Mouse (Mus musculus): ENCODE results near the gene Kcnq4. TPM values are rescaled to one million over a fixed set of nuclear protein-coding genes. Genes with fewer than 3 reads are reported as not detected.
A peak's percentile ranks its signal among the peaks of the same experiment; 100 is the strongest.

Kcnq4 gene
- polyA plus RNA-seq, 1 experiment from 2014 or later = 2.3 TPM

DNA sequence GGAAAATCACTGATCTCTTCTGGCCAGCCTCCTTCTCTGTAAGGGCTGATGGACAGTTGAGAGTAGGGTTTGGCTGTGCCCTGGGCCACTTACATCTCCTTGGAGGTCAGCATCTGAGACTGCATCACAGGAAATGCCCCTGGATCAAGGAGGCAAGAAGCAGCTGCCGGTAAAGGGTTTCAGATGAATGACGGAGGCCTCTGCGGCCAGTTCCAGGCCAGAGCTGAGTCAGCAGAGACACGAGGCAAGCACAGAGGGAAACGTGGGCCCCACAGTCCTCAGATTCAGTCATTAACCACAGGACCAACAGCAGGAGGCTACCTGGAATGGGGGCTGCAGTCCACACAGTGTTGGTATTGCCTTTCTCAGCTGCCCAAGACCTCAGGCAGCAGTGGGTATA is 29.3 kb downstream of the Kcnq4 start:
- peaks cover 9% of the 10 kb centered on the region; the same call in 1 of the 2 replicates for H3K27me3 ChIP-seq (replicated peaks)
- 21% methylated on average over 5 of the region's 5 CpGs for WGBS
- ATAC-seq = no peak
- H3K4me2 ChIP-seq (replicated peaks) = no peak overlapping the region
- H3K4me3 ChIP-seq (replicated peaks) = no peak overlapping the region
- peaks cover 11% of the 10 kb centered on the region; the same call in 1 of the 2 replicates for H3K4me1 ChIP-seq (replicated peaks)
- no peak overlapping the region for H3K27ac ChIP-seq
- H3K36me3 ChIP-seq = no peaks in the 10 kb centered on the region
- H3K9me3 ChIP-seq = no peaks in the 10 kb centered on the region
- H3K9ac ChIP-seq = no peak overlapping the region

DNA sequence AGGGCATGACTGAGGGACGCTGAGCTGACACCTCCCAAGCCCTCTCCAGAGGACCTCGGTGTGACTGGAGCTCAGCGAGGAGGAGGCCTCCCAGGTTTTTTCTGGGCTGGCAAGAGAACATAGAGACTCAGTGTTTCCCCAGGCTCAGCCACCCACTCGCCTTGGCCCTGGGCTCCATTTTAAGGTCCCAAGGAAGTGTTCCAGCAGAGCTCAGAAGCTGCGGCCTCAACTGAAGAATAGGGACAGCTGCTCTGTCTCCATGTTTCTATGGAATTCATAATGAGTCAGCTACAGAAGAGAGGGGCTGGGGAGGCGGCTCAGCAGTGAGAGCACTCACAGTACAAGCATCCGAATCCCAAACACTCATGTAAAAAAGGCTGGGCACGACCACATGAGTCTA is 30.8 kb downstream of the Kcnq4 start:
- no peaks in the 10 kb centered on the region for H3K9me3 ChIP-seq
- H3K9ac ChIP-seq = no peak overlapping the region
- H3K27me3 ChIP-seq (replicated peaks) = peaks cover 9% of the 10 kb centered on the region; the same call in 1 of the 2 replicates
- H3K4me3 ChIP-seq (replicated peaks) = no peak overlapping the region
- H3K27ac ChIP-seq = no peak overlapping the region
- no peak overlapping the region for H3K4me2 ChIP-seq (replicated peaks)
- ATAC-seq = no peak
- H3K4me1 ChIP-seq (replicated peaks) = peaks cover 11% of the 10 kb centered on the region; the same call in 1 of the 2 replicates
- no peaks in the 10 kb centered on the region for H3K36me3 ChIP-seq
- 59% methylated on average over 8 of the region's 8 CpGs for WGBS

DNA sequence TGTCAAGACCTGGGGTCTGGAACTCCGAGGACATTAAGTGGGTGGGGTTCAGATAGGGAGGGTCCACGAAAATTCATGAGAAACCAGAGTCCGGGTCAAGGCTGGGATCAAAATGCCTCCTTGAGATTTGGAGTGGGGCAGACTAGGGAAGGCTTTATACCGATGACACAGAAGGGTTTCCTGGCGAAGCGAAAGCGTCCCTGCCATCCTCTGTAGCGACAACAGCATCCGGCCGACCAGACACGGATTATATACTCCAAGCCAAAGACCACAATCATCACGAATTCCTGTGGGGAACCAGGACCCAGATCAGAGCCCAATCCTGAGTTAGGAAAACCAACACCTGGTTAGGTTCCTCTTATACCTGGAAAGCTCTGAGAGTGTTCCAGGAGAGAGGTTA is 31.6 kb downstream of the Kcnq4 start:
- no peaks in the 10 kb centered on the region for H3K9me3 ChIP-seq
- no peak overlapping the region; the same call in 1 of the 2 replicates for H3K9ac ChIP-seq
- peaks cover 9% of the 10 kb centered on the region; the same call in 1 of the 2 replicates for H3K27me3 ChIP-seq (replicated peaks)
- WGBS = 21% methylated on average over 12 of the region's 12 CpGs
- H3K27ac ChIP-seq = no peak overlapping the region
- H3K4me3 ChIP-seq (replicated peaks) = peak overlapping the region; percentile 32
- H3K4me2 ChIP-seq (replicated peaks) = peak overlapping the region; percentile 86
- H3K4me1 ChIP-seq (replicated peaks) = peaks cover 11% of the 10 kb centered on the region; the same call in 1 of the 2 replicates
- 0 out of 2 replicates have a peak, but pooled peaks have one; percentile 2 for ATAC-seq
- H3K36me3 ChIP-seq = no peaks in the 10 kb centered on the region

DNA sequence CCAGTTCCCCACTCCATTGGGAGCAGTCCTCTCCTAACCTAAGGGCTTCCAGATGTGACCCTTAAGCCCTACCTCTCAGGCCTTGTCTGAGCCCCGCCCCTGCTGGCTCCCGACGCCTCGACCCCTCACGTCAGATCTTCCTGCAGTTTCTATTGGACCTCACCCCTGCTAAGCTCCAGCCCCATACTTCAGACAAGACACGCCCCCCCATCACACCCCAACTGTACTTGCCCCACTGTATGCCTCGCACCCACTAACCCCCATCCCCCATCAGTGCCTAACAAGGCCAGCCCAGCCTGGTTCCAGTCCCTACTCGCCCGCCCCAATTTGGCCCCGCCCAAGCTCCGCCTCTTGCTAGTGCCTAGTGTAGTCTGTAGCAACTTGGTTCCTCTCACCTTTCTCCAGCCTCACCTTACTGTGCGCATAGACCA is 32.3 kb downstream of the Kcnq4 start:
- peak; percentile 89 for ATAC-seq
- H3K27me3 ChIP-seq (replicated peaks) = peaks cover 9% of the 10 kb centered on the region; the same call in 1 of the 2 replicates
- peak overlapping the region; percentile 86 for H3K4me2 ChIP-seq (replicated peaks)
- peaks cover 11% of the 10 kb centered on the region; the same call in 1 of the 2 replicates for H3K4me1 ChIP-seq (replicated peaks)
- H3K9ac ChIP-seq = no peak overlapping the region; the same call in 1 of the 2 replicates
- no peaks in the 10 kb centered on the region for H3K36me3 ChIP-seq
- peak overlapping the region; percentile 32 for H3K4me3 ChIP-seq (replicated peaks)
- H3K9me3 ChIP-seq = no peaks in the 10 kb centered on the region
- H3K27ac ChIP-seq = no peak overlapping the region
- WGBS = 1% methylated on average over 12 of the region's 12 CpGs

DNA sequence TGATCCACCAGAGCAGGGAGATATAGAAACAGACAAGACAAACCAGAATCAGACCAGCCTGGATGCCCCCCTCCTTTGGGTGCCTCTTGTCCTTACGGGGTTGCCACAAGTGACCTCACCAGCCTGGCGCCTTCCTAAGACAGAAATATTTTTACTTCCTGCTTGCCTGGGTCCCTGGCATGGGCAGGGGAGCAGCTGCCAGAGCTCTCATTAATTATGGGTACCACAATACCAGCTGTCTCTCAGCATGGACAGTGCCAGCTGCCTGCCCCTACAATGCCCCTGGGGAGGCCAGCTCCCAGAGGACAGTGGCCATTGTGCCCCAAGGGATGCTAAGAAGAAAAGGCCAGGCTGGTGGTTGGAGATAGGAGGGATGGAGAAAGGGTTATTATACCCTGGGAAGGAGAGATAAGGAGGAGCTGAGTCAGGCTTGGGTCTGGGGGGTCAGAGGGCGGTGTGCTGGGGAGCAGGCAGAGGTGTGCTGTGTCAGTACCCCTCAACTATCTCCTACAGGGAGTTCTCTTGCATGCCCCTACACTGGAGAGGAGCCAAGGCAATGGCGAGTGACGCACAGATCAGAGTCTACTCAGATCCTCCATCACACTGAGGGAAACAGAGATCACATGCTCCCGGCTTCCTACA is 34.4 kb downstream of the Kcnq4 start:
- Histone ChIP-seq H3K9me3 (no peaks in the 10 kb centered on the region), H3K36me3 (no peaks in the 10 kb centered on the region), H3K9ac (no peak overlapping the region), H3K27ac (no peak overlapping the region), H3K27me3 (replicated peaks) (peaks cover 9% of the 10 kb centered on the region; the same call in 1 of the 2 replicates), H3K4me2 (replicated peaks) (no peak overlapping the region), H3K4me1 (replicated peaks) (peaks cover 11% of the 10 kb centered on the region; the same call in 1 of the 2 replicates), H3K4me3 (replicated peaks) (no peak overlapping the region)
- 64% methylated on average over 6 of the region's 6 CpGs for WGBS
- ATAC-seq = no peak

DNA sequence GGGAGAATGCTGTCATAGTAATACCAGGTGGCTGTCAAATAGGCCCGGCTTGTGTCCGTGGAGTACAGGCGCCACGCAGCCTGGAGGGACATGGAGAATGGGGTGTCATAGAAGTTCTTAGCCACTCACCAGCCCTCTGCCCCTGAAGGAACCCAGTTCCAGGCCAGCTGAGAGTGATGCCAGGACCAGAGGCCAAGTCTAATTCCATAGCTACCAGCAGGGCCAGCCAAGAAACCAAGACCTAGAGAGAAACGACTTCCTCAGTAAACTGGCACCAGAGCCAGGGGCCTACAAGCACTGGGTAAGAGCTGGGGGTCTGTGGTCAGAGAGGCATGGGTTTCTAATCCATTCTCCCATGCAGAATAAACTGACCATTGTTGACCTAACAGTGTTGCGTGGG is 35.4 kb downstream of the Kcnq4 start:
- no peak overlapping the region for H3K4me2 ChIP-seq (replicated peaks)
- WGBS = 88% methylated on average over 6 of the region's 6 CpGs
- no peak overlapping the region for H3K4me3 ChIP-seq (replicated peaks)
- peaks cover 8% of the 10 kb centered on the region; the same call in 1 of the 2 replicates for H3K27me3 ChIP-seq (replicated peaks)
- H3K27ac ChIP-seq = no peak overlapping the region
- peaks cover 11% of the 10 kb centered on the region; the same call in 1 of the 2 replicates for H3K4me1 ChIP-seq (replicated peaks)
- H3K36me3 ChIP-seq = no peaks in the 10 kb centered on the region
- H3K9me3 ChIP-seq = no peaks in the 10 kb centered on the region
- ATAC-seq = no peak
- no peak overlapping the region for H3K9ac ChIP-seq

DNA sequence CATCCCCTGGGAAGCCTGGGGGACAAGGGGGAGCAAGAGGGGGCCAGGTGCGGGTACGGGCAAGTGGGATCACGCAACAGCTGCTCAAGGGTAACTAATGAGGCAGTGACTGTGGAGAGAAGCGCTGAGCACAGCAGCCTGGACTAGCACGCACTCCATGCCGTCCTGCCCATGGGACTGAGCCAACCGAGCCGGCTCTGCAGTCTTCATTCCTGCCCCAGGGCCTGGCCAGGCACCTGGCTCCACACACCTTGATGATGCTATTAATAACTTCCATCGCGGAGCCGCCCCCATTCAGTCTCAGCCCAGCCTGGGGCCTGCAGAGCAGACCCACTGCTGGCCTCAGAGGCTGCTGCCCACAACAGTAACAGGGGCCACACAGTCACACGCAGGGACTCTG is 36.2 kb downstream of the Kcnq4 start:
- 82% methylated on average over 12 of the region's 12 CpGs for WGBS
- no peak for ATAC-seq
- Histone ChIP-seq H3K4me3 (replicated peaks) (no peak overlapping the region), H3K9ac (no peak overlapping the region), H3K9me3 (no peaks in the 10 kb centered on the region), H3K4me2 (replicated peaks) (no peak overlapping the region), H3K36me3 (no peaks in the 10 kb centered on the region), H3K27me3 (replicated peaks) (peaks cover 1% of the 10 kb centered on the region; the same call in 1 of the 2 replicates), H3K4me1 (replicated peaks) (peaks cover 11% of the 10 kb centered on the region; the same call in 1 of the 2 replicates), H3K27ac (no peak overlapping the region)

DNA sequence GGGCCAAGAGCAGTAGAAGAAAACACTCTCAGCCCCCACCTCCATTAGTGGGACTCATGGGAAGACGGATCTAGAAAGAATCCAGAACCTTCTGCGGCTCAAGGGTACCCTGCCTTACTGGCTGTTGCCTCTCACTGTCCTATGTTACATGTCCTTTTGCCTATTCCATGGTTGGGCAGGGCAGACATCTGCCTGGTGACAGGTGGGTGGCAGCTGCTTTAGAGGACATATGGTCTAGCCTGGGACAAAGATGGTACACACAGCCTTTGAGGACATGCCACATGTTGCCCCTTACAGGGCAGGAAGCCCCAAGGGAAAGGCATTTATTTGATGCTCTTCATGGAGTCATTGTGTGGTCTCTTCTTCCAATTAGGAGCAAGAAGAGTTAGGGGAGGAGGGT is 45.9 kb downstream of the Kcnq4 start:
- Histone ChIP-seq H3K9me3 (no peaks in the 10 kb centered on the region), H3K9ac (no peak overlapping the region), H3K4me2 (replicated peaks) (no peak overlapping the region), H3K4me1 (replicated peaks) (peaks cover 3% of the 10 kb centered on the region; the same call in 1 of the 2 replicates), H3K27ac (no peak overlapping the region), H3K4me3 (replicated peaks) (no peak overlapping the region), H3K27me3 (replicated peaks) (peaks cover 6% of the 10 kb centered on the region), H3K36me3 (no peaks in the 10 kb centered on the region)
- WGBS = 88% methylated on average over 2 of the region's 2 CpGs
- ATAC-seq = no peak

DNA sequence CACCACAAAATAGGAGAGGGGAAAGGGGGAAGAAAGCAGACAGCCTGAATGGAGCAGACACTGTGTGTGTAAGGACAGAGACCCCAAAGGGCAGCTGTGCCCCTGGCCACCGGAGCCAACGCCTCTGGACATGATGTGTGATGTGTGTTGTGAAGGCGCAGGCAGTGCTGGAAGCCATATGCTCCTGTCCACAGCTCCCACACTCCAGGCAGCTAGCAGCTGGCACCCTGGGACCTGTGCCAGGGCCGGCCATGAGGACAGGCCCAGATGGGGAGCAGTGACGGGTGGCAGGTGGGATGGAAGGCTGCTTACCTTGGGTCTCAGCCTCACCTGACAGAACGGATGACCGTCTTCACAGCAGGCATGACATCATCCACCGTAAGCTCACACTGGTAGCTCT is 46.4 kb downstream of the Kcnq4 start:
- no peak for ATAC-seq
- H3K4me2 ChIP-seq (replicated peaks) = no peak overlapping the region
- H3K36me3 ChIP-seq = no peaks in the 10 kb centered on the region; the same call in 1 of the 2 replicates
- peaks cover 6% of the 10 kb centered on the region for H3K27me3 ChIP-seq (replicated peaks)
- H3K27ac ChIP-seq = no peak overlapping the region
- no peak overlapping the region for H3K9ac ChIP-seq
- H3K4me1 ChIP-seq (replicated peaks) = peaks cover 3% of the 10 kb centered on the region; the same call in 1 of the 2 replicates
- no peak overlapping the region for H3K4me3 ChIP-seq (replicated peaks)
- no peaks in the 10 kb centered on the region for H3K9me3 ChIP-seq
- WGBS = 78% methylated on average over 8 of the region's 8 CpGs

DNA sequence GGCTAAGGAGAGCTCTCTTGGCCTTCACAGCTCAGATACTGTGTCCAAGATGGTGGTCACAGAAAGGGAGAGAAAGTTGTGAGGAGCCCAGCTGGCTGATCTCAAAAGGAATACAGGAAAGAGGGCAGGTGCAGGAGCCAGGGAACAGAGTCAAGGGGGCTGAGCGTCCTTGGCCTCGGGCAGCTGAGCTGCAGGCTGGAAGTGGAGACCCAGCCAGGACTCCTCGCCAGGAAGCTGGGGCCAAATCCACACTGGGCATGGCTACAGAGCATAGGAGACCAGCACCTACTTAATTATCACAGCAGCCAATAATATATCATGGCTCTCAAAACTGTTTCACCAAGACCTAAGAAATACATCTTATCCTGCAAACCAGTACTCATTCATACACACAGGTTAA is 47.2 kb downstream of the Kcnq4 start:
- no peak for ATAC-seq
- Histone ChIP-seq H3K4me1 (replicated peaks) (peaks cover 3% of the 10 kb centered on the region; the same call in 1 of the 2 replicates), H3K9me3 (no peaks in the 10 kb centered on the region)

DNA sequence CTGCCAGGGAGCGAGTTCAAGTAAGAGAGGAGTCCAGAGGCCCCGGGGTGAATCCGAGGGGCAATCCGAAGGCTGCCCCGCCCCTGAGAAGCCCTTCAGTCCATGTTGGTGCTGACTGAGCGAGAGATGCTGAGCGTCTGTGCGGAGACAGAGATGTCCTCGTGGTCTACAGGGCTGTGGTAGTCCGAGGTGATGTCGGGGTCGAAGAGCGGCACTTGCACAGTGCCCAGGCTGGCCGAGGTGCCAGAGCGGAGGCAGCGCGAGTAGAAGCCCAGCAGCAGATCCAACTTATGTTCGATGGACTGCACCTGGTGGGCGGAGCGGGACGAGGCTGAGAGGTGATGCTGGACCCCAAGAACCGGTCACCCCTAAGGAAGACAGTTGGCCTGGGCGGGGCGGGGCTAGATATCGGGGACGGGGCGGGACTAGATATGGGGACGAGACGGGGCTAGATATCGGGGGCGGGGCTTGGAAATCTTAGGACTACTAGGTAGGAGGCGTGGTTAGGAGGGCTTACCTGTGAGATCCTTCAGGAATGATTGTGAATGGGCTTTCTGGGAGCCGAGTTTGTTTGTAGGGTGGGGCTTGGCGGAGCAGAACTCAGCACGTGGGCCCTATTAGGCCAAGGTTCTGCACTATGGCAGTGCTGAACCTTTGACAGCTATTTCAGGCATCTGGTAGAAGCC is 50.5 kb downstream of the Kcnq4 start:
- no peak overlapping the region for H3K27ac ChIP-seq
- H3K4me1 ChIP-seq (replicated peaks) = peaks cover 3% of the 10 kb centered on the region; the same call in 1 of the 2 replicates
- peak; percentile 79 for ATAC-seq
- H3K4me2 ChIP-seq (replicated peaks) = peak overlapping the region; percentile 52
- H3K9ac ChIP-seq = no peak overlapping the region
- H3K9me3 ChIP-seq = no peaks in the 10 kb centered on the region
- peaks cover 6% of the 10 kb centered on the region for H3K27me3 ChIP-seq (replicated peaks)
- no peaks in the 10 kb centered on the region; the same call in 1 of the 2 replicates for H3K36me3 ChIP-seq
- H3K4me3 ChIP-seq (replicated peaks) = 0 out of 2 replicates have a peak overlapping the region, but pooled peaks have one; percentile 9
- 19% methylated on average over 35 of the region's 35 CpGs for WGBS

More for the DNA sequence above, 47.2 kb downstream of the Kcnq4 start:
- 77% methylated on average over 3 of the region's 3 CpGs for WGBS
- Histone ChIP-seq H3K27me3 (replicated peaks) (peaks cover 6% of the 10 kb centered on the region), H3K36me3 (no peaks in the 10 kb centered on the region; the same call in 1 of the 2 replicates), H3K4me3 (replicated peaks) (no peak overlapping the region), H3K9ac (no peak overlapping the region), H3K4me2 (replicated peaks) (no peak overlapping the region), H3K27ac (no peak overlapping the region)

DNA sequence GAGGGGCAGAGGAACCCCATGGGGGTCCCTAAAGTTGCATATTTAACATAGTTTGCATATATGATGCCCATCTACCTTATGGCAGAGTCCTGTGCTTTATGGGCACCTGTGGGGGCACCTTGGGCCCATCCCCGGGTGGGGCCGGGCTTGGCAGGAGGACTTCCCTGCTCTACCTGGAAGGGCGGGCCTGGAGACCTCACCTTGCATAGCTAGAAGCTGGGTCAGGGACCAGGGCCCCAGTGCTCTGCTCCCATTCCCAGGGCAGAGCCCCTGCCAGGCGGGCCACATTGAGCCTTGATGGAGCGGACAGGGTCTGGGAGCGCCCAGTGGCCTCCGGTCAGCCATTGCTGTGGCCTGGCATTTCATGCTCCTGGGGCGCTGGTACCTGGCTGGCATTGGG is 51.1 kb downstream of the Kcnq4 start:
- Histone ChIP-seq H3K9ac (no peak overlapping the region), H3K4me3 (replicated peaks) (no peak overlapping the region), H3K27me3 (replicated peaks) (peaks cover 6% of the 10 kb centered on the region), H3K9me3 (no peaks in the 10 kb centered on the region), H3K4me2 (replicated peaks) (no peak overlapping the region), H3K27ac (no peak overlapping the region), H3K36me3 (no peaks in the 10 kb centered on the region; the same call in 1 of the 2 replicates), H3K4me1 (replicated peaks) (peaks cover 3% of the 10 kb centered on the region; the same call in 1 of the 2 replicates)
- peak; percentile 29; the same call in 1 of the 2 replicates for ATAC-seq
- 92% methylated on average over 8 of the region's 8 CpGs for WGBS
